Mouse (Mus musculus) megakaryocyte-erythroid progenitor cell, adult 5 weeks (primary cell): ENCODE measurements around the gene Cldn34c3. TPM values are rescaled to one million over a fixed set of nuclear protein-coding genes. Genes with fewer than 3 reads are reported as not detected.

Experiments used
- polyA plus RNA-seq: library from polyadenylated mRNA; stranded (reverse); fragments of >175 nt; gene quantifications from 2 replicates; pipeline ENCODE4 v1.2.3, GENCODE M21; 2012

Gene Cldn34c3
- not detected in 2 replicates for polyA plus RNA-seq

GRCm38 (mm10) chrX:123793365-123793764 is at the start of gene Cldn34c3:
Gene Cldn34c3, plus strand, starts transcription at chrX:123793665.

Other genes starting within 250 kb of the Cldn34c3 start
- not detected in 2 replicates for gene Cldn34c2, start 212.0 kb upstream of the Cldn34c3 start, polyA plus RNA-seq
- gene Gm17467, start 88.9 kb upstream of the Cldn34c3 start, polyA plus RNA-seq = not detected in 2 replicates